ENCODE assay signal across 11 mouse cellular contexts in the genomic region with DNA sequence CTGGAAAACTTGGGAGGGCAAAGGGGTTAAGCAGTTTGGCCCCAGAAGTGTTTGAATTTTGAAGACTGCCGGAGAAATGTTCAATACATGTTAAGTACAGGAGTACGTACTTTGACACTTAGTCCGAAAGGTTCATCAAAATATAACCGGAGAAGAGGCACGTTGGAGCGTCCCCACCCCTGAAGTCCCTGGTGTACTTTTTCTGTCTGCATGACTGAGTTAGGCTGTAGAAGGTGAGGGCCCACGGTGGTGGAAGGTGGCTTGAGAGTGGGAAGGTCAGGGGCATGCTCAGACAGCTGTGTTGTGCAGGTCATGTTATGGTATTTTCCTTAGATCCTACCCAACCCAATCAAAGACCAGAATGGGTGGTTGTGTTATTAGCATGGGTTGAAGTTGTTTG. TPM values are rescaled to one million over a fixed set of nuclear protein-coding genes. Genes with fewer than 3 reads are reported as not detected.
DNase-seq lines count a peak whose midpoint lies in the region; ATAC-seq and TF ChIP-seq lines count a peak whose summit lies in the region.
"Had no signal": no experiment of that assay in that cellular context is flagged by ENCODE, and none has a peak within 500 bp of the region (broad histone marks: within the 10 kb centered on the region; RNA-seq: fewer than 3 reads in every experiment).

No protein-coding gene starts in this region.

- no peaks in the 10 kb centered on the region for H3K36me3 ChIP-seq in lung, embryonic 15.5 days
- no peaks in the 10 kb centered on the region for H3K36me3 ChIP-seq in stomach, embryonic 16.5 days (ENCODE audit: control insufficient read depth, insufficient read depth, low read length)
- H3K36me3 ChIP-seq in forebrain, embryonic 12.5 days (replicated peaks) = no peaks in the 10 kb centered on the region
- H3K36me3 ChIP-seq: hindbrain, embryonic 13.5 days had no signal

- no peaks in the 10 kb centered on the region for H3K9me3 ChIP-seq in lung, embryonic 15.5 days
- H3K9me3 ChIP-seq in stomach, embryonic 16.5 days (replicated peaks; ENCODE audit: control insufficient read depth, low read length) = 0 out of 2 replicates have a peak, but pooled peaks cover 2% of the 10 kb centered on the region
- no peaks in the 10 kb centered on the region for H3K9me3 ChIP-seq in forebrain, embryonic 12.5 days
- H3K9me3 ChIP-seq: hindbrain, embryonic 13.5 days had no signal

- peak overlapping the region; percentile 98; the same call in 1 of the 2 replicates for H3K27ac ChIP-seq in gastrocnemius, adult 2 months
- H3K27ac ChIP-seq in lung, embryonic 15.5 days = peak overlapping the region; percentile 100
- peak overlapping the region; percentile 99 for H3K27ac ChIP-seq in stomach, embryonic 16.5 days (ENCODE audit: low read length)
- no peak overlapping the region for H3K27ac ChIP-seq in forebrain, embryonic 12.5 days

- no peak for DNase-seq in gastrocnemius, adult 2 months
- no peak for DNase-seq in gastrocnemius, postnatal 10 days
- DNase-seq in lung, postnatal 36 days = no peak
- DNase-seq in kidney, postnatal 25 days = peak; percentile 46 to 64
- DNase-seq: embryo, embryonic 11 days; retina, postnatal 1 day had no signal

- WGBS in lung, embryonic 15.5 days = 73% methylated on average over 7 of the region's 7 CpGs
- 84% methylated on average over 7 of the region's 7 CpGs for WGBS in stomach, embryonic 16.5 days
- 93% methylated on average over 7 of the region's 7 CpGs for WGBS in forebrain, embryonic 12.5 days

- H3K4me2 ChIP-seq in lung, embryonic 15.5 days = peak overlapping the region; percentile 65; the same call in 1 of the 2 replicates
- peak overlapping the region; percentile 71 for H3K4me2 ChIP-seq in stomach, embryonic 16.5 days (ENCODE audit: low read depth, low read length)
- H3K4me2 ChIP-seq in forebrain, embryonic 12.5 days = no peak overlapping the region

- no peak for ATAC-seq in lung, embryonic 15.5 days (ENCODE audit: borderline replicate concordance, extremely low read depth, low FRiP score, low TSS enrichment)
- no peak for ATAC-seq in stomach, embryonic 16.5 days (ENCODE audit: insufficient read depth, low FRiP score)
- no peak for ATAC-seq in megakaryocyte progenitor cell, adult 5-6 weeks (replicated peaks; ENCODE audit: poor library complexity)
- no peak for ATAC-seq in forebrain, embryonic 12.5 days (ENCODE audit: low FRiP score)

- H3K27me3 ChIP-seq in lung, embryonic 15.5 days = no peaks in the 10 kb centered on the region
- H3K27me3 ChIP-seq in stomach, embryonic 16.5 days (ENCODE audit: control insufficient read depth, insufficient read depth, low read length) = no peaks in the 10 kb centered on the region
- no peaks in the 10 kb centered on the region for H3K27me3 ChIP-seq in forebrain, embryonic 12.5 days
- H3K27me3 ChIP-seq: hindbrain, embryonic 13.5 days had no signal

- peaks cover 30% of the 10 kb centered on the region for H3K4me1 ChIP-seq in lung, embryonic 15.5 days
- peaks cover 18% of the 10 kb centered on the region for H3K4me1 ChIP-seq in stomach, embryonic 16.5 days (ENCODE audit: control insufficient read depth, insufficient read depth, low read length)
- peaks cover 23% of the 10 kb centered on the region for H3K4me1 ChIP-seq in forebrain, embryonic 12.5 days

- no peak overlapping the region for H3K4me3 ChIP-seq in gastrocnemius, adult 2 months
- no peak overlapping the region for H3K4me3 ChIP-seq in lung, embryonic 15.5 days
- H3K4me3 ChIP-seq in stomach, embryonic 16.5 days (replicated peaks; ENCODE audit: low read length) = no peak overlapping the region
- no peak overlapping the region for H3K4me3 ChIP-seq in forebrain, embryonic 12.5 days (replicated peaks)

- no peak overlapping the region for H3K9ac ChIP-seq in lung, embryonic 15.5 days
- H3K9ac ChIP-seq in stomach, embryonic 16.5 days (ENCODE audit: low read length) = peak overlapping the region; percentile 98
- H3K9ac ChIP-seq in forebrain, embryonic 12.5 days = no peak overlapping the region

- no peak for TF ChIP-seq CTCF in gastrocnemius, adult 2 months (IDR thresholded peaks at IDR 0.05)

- intact Hi-C loops in gastrocnemius, adult 2 months (cut with DNase I) = loop anchor here (2.0 to 5.0 kb wide), 4 partner anchors 40 to 400 kb away; no protein-coding TSS in a partner anchor

RNA-seq across cellular contexts. Expression of a gene that starts 1.4 kb away (rescaled TPM):
- 10 to 100 TPM; 17.7 to 18.0 TPM for total RNA-seq in gastrocnemius, adult 2 months (2021)
- total RNA-seq in gastrocnemius, postnatal 10 days (2021) = 10 to 100 TPM; 34.6 to 45.1 TPM
- polyA plus RNA-seq in lung, embryonic 15.5 days (2015; fragmentation: Nextera tagmentation; extraction: Ambion mirVana) = 61.5 and 65.4 TPM in 2 replicates
- polyA plus RNA-seq in stomach, embryonic 16.5 days (2015; fragmentation: Nextera tagmentation; extraction: Ambion mirVana) = 79.4 and 89.8 TPM in 2 replicates
- total RNA-seq in megakaryocyte progenitor cell, adult 5-6 weeks (2015) = 2.5 and 3.8 TPM in 2 replicates
- 1.2 and 1.3 TPM in 2 replicates for total RNA-seq in megakaryocyte progenitor cell, adult 5-6 weeks (2017)
- polyA plus RNA-seq in forebrain, embryonic 12.5 days (2016; fragmentation: Nextera tagmentation; extraction: Ambion mirVana) = 16.1 and 18.1 TPM in 2 replicates

Comparison
In these comparisons a context has a peak if more than half of its experiments do, and no peak if none do; other contexts are left out.
1. DNase-seq: peak in kidney, postnatal 25 days (2 of 2); none in gastrocnemius, adult 2 months (single experiment), gastrocnemius, postnatal 10 days (single experiment) and lung, postnatal 36 days (single experiment).